Mouse (Mus musculus): ENCODE measurements around the gene Ppp1r13l. TPM values are rescaled to one million over a fixed set of nuclear protein-coding genes. Genes with fewer than 3 reads are reported as not detected.

Ppp1r13l gene
- polyA plus RNA-seq, 1 experiment from 2014 or later: 6.6 TPM

DNA sequence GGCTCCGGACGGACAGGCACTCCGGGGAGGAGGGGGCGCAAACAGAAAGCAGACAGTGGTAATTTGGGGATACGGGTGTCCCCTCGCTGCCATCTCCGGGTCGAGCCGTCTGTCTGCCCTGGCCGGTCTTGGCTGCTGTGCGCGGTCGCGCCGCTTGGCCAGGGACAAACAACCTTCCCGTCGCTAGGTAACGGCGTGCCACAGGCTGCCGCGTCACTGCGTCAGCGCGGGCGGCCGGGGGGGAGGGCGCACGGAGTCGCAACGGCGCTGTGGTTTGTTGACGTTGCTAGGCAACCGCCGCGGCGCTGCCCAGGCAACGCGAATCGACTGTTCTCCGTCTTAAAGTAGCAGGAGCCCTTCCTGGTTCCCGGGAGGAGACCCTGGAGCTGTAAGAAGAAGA lies 39.6 kb upstream of the Ppp1r13l start:
- Histone ChIP-seq H3K27ac (replicated peaks; ENCODE audit: low read depth, low read length) (no peak overlapping the region), H3K9ac (ENCODE audit: low read length) (peak overlapping the region; percentile 57), H3K4me3 (ENCODE audit: low read depth, low read length) (peak overlapping the region; percentile 34), H3K27me3 (ENCODE audit: control insufficient read depth, insufficient read depth, low read length) (peaks cover 9% of the 10 kb centered on the region; the same call in 1 of the 2 replicates), H3K9me3 (ENCODE audit: control insufficient read depth, low read length) (no peaks in the 10 kb centered on the region), H3K36me3 (ENCODE audit: control insufficient read depth, insufficient read depth, low read length) (no peaks in the 10 kb centered on the region), H3K4me1 (ENCODE audit: control insufficient read depth, insufficient read depth, low read length) (0 out of 2 replicates have a peak, but pooled peaks cover 7% of the 10 kb centered on the region), H3K4me2 (ENCODE audit: low read depth, severe bottlenecking) (peak overlapping the region; percentile 83)
- 1% methylated on average over 41 of the region's 41 CpGs for WGBS
- DNase-seq (ENCODE audit: low spot score) (peak; percentile 98), ATAC-seq (ENCODE audit: insufficient number of reproducible peaks, low FRiP score, low TSS enrichment, low read depth) (peak; percentile 85)

DNA sequence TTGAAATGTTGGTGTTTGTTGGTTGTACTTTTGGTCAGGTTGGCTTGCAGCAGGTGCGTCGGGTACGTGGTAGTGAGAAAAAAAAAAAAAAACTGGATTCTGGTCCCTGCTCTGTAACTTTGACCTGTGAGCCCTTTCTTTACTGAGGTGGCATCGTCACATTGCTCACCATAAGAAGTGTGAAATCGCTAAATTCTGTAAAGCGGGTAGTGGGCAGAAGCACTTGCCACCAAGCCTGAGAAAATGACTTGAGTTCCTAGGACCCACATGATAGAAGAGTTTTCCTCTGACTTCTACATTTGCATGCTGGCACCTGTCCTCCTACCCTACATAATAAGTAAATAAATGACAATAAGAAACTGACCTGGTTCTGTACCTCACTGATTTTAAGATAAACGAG lies 38.9 kb upstream of the Ppp1r13l start:
- no peak overlapping the region for H3K9ac ChIP-seq (ENCODE audit: low read length)
- H3K4me1 ChIP-seq (ENCODE audit: control insufficient read depth, insufficient read depth, low read length): 0 out of 2 replicates have a peak, but pooled peaks cover 7% of the 10 kb centered on the region
- H3K4me3 ChIP-seq (ENCODE audit: low read depth, low read length): no peak overlapping the region; the same call in 1 of the 2 replicates
- H3K9me3 ChIP-seq (ENCODE audit: control insufficient read depth, low read length): no peaks in the 10 kb centered on the region
- DNase-seq (ENCODE audit: low spot score): no peak
- no peak overlapping the region for H3K27ac ChIP-seq (replicated peaks; ENCODE audit: low read depth, low read length)
- WGBS: 40% methylated on average over 7 of the region's 7 CpGs
- peaks cover 9% of the 10 kb centered on the region; the same call in 1 of the 2 replicates for H3K27me3 ChIP-seq (ENCODE audit: control insufficient read depth, insufficient read depth, low read length)
- H3K4me2 ChIP-seq (ENCODE audit: low read depth, severe bottlenecking): peak overlapping the region; percentile 83; the same call in 1 of the 2 replicates
- ATAC-seq (ENCODE audit: insufficient number of reproducible peaks, low FRiP score, low TSS enrichment, low read depth): no peak
- H3K36me3 ChIP-seq (ENCODE audit: control insufficient read depth, insufficient read depth, low read length): no peaks in the 10 kb centered on the region

DNA sequence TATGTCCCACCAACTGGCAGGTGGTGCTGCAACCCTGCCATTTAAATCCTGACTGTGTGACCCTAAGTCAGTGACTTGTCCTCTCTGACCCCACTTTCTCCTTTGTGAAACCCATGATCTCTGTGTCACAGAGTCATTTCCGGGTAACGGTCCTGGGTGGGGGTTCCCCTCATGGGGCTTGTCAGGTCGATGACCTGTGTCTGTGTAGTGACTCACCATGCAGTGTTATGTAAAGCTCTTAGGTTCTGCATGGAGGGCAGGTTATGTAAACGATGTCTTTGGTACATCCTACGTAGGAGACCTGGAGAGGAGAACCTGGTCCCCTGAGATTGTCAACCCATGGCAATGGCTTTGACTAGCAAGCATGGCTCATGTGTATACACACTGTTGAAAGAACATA lies 38.1 kb upstream of the Ppp1r13l start:
- H3K4me1 ChIP-seq (ENCODE audit: control insufficient read depth, insufficient read depth, low read length): peaks cover 11% of the 10 kb centered on the region
- no peak overlapping the region for H3K27ac ChIP-seq (replicated peaks; ENCODE audit: low read depth, low read length)
- DNase-seq (ENCODE audit: low spot score): no peak
- no peak for ATAC-seq (ENCODE audit: insufficient number of reproducible peaks, low FRiP score, low TSS enrichment, low read depth)
- no peak overlapping the region for H3K4me2 ChIP-seq (ENCODE audit: low read depth, severe bottlenecking)
- no peak overlapping the region for H3K9ac ChIP-seq (ENCODE audit: low read length)
- 68% methylated on average over 5 of the region's 5 CpGs for WGBS
- H3K36me3 ChIP-seq (ENCODE audit: control insufficient read depth, insufficient read depth, low read length): no peaks in the 10 kb centered on the region
- H3K27me3 ChIP-seq (ENCODE audit: control insufficient read depth, insufficient read depth, low read length): peaks cover 9% of the 10 kb centered on the region; the same call in 1 of the 2 replicates
- H3K4me3 ChIP-seq (ENCODE audit: low read depth, low read length): no peak overlapping the region
- H3K9me3 ChIP-seq (ENCODE audit: control insufficient read depth, low read length): no peaks in the 10 kb centered on the region

DNA sequence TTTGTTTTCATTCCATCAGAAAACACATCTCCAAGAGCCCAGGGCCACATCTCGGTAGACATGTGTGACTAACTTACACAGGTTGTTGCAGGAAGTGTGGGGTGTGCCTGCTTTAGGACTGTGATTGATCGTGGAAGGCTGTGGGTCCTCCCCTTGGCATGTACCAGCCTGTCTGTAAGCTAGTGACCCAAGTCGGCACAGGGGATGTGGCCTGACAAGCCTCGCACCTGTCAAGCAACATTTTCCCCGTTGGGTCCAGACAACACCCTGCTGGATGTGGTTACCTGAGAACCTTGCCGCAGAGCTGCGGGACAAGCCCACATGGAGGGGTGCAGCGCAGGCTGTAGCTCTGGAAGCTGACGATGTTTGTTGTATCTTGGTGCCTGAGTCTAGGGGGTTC lies 37.1 kb upstream of the Ppp1r13l start:
- H3K4me2 ChIP-seq (ENCODE audit: low read depth, severe bottlenecking): no peak overlapping the region
- no peak overlapping the region for H3K4me3 ChIP-seq (ENCODE audit: low read depth, low read length)
- no peaks in the 10 kb centered on the region for H3K36me3 ChIP-seq (ENCODE audit: control insufficient read depth, insufficient read depth, low read length)
- H3K27me3 ChIP-seq (ENCODE audit: control insufficient read depth, insufficient read depth, low read length): peaks cover 9% of the 10 kb centered on the region; the same call in 1 of the 2 replicates
- DNase-seq (ENCODE audit: low spot score): no peak
- H3K27ac ChIP-seq (replicated peaks; ENCODE audit: low read depth, low read length): no peak overlapping the region
- 49% methylated on average over 9 of the region's 9 CpGs for WGBS
- no peaks in the 10 kb centered on the region for H3K9me3 ChIP-seq (ENCODE audit: control insufficient read depth, low read length)
- peaks cover 20% of the 10 kb centered on the region for H3K4me1 ChIP-seq (ENCODE audit: control insufficient read depth, insufficient read depth, low read length)
- H3K9ac ChIP-seq (ENCODE audit: low read length): no peak overlapping the region
- ATAC-seq (ENCODE audit: insufficient number of reproducible peaks, low FRiP score, low TSS enrichment, low read depth): no peak

DNA sequence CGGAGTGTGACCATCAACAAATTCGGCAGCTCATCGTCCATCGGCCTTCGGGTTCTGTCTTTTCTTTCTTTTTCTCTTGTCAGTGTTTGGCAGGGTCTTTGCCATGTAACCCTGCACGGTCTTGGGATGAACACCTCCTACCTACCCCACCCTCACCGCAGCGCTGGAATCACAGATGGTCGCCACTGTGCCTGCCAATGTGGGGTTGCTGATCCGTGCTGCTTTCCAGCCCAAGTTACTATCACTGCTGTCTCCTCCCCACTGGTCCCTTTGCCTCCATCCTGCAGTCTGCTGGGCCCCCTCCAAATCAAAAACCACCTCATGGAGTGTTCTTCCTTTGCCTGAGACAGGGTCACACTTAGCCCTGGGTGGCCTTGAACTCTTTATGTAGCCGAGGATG lies 35.3 kb upstream of the Ppp1r13l start:
- no peak for ATAC-seq (ENCODE audit: insufficient number of reproducible peaks, low FRiP score, low TSS enrichment, low read depth)
- Histone ChIP-seq H3K4me2 (ENCODE audit: low read depth, severe bottlenecking) (no peak overlapping the region), H3K27me3 (ENCODE audit: control insufficient read depth, insufficient read depth, low read length) (peaks cover 8% of the 10 kb centered on the region; the same call in 1 of the 2 replicates), H3K36me3 (ENCODE audit: control insufficient read depth, insufficient read depth, low read length) (no peaks in the 10 kb centered on the region), H3K27ac (replicated peaks; ENCODE audit: low read depth, low read length) (no peak overlapping the region), H3K9me3 (ENCODE audit: control insufficient read depth, low read length) (no peaks in the 10 kb centered on the region), H3K9ac (ENCODE audit: low read length) (no peak overlapping the region), H3K4me3 (ENCODE audit: low read depth, low read length) (no peak overlapping the region), H3K4me1 (ENCODE audit: control insufficient read depth, insufficient read depth, low read length) (peaks cover 23% of the 10 kb centered on the region)
- WGBS: 88% methylated on average over 11 of the region's 11 CpGs
- no peak for DNase-seq (ENCODE audit: low spot score)

DNA sequence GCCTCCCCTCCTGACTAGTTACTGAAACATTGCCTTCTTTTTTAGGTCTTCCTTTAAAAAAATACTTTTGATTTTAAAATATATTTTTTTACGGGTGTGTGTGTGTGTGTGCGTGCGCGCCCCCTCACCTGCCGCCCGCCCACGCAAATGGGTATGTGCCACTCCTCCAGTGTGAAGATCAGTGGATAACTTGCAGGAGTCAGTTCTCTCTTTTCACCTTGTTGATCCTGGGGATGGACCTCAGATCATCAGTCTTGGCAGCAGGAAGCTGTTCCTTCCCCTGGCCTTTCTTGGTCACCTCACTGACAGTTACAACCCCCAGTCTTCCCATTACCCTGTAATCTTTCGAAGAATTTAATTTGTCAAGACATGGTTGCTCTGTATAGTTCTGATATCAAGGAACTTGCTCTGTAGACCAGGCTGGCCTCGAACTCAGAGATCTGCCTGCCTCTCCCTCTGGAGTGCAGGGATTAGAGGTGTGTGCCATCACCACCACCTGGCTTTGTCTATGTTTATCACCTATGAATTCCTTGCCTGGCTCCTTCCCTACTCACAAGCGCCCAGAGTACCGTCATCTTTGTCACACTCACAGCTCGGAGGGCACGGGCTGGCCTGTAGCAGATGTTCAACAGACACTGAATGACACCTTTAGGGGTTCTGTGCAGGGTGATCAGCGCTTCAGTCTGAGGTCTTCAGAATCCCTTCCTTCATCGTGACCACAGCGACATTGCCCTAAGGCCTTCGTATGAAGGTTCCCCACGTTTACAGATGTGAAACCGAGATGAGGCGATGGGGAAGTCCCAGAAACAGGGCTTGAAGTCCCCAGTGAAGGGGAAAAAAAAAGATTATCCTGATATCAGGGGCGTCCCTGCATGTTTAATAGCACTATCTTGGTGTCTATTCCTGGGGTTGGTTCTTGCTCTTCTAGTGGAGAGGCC lies 34.0 kb upstream of the Ppp1r13l start:
- H3K27me3 ChIP-seq (ENCODE audit: control insufficient read depth, insufficient read depth, low read length): peaks cover 7% of the 10 kb centered on the region; the same call in 1 of the 2 replicates
- ATAC-seq (ENCODE audit: insufficient number of reproducible peaks, low FRiP score, low TSS enrichment, low read depth) (no peak), DNase-seq (ENCODE audit: low spot score) (no peak)
- 0 out of 2 replicates have a peak overlapping the region, but pooled peaks have one; percentile 65 for H3K4me2 ChIP-seq (ENCODE audit: low read depth, severe bottlenecking)
- no peak overlapping the region for H3K4me3 ChIP-seq (ENCODE audit: low read depth, low read length)
- 70% methylated on average over 21 of the region's 21 CpGs for WGBS
- H3K9ac ChIP-seq (ENCODE audit: low read length): no peak overlapping the region
- no peaks in the 10 kb centered on the region for H3K9me3 ChIP-seq (ENCODE audit: control insufficient read depth, low read length)
- peaks cover 16% of the 10 kb centered on the region for H3K4me1 ChIP-seq (ENCODE audit: control insufficient read depth, insufficient read depth, low read length)
- no peak overlapping the region for H3K27ac ChIP-seq (replicated peaks; ENCODE audit: low read depth, low read length)
- H3K36me3 ChIP-seq (ENCODE audit: control insufficient read depth, insufficient read depth, low read length): no peaks in the 10 kb centered on the region

DNA sequence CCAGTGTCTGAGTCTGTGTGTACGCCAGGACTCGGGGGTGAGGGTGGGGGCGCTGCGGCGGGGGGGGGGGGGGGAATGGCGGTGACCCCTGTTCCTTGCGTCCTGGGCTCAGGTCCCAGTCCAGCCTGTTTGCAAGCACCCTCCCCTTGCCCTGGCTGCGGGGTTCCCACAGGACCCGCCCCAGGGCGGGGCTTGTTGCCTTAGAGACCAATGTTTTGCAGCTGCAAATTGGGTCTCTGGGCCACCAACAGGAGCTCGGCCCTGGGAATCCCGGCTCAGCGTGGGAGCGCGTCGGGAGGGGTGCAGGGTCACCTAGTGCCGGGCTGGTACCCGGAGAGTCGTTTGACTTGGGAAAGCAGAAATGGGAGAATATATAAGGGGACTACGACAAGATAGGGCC lies 33.2 kb upstream of the Ppp1r13l start:
- H3K4me3 ChIP-seq (ENCODE audit: low read depth, low read length): peak overlapping the region; percentile 26; the same call in 1 of the 2 replicates
- DNase-seq (ENCODE audit: low spot score) (peak; percentile 89), ATAC-seq (ENCODE audit: insufficient number of reproducible peaks, low FRiP score, low TSS enrichment, low read depth) (peak; percentile 65)
- peaks cover 16% of the 10 kb centered on the region for H3K4me1 ChIP-seq (ENCODE audit: control insufficient read depth, insufficient read depth, low read length)
- H3K36me3 ChIP-seq (ENCODE audit: control insufficient read depth, insufficient read depth, low read length): no peaks in the 10 kb centered on the region
- H3K27me3 ChIP-seq (ENCODE audit: control insufficient read depth, insufficient read depth, low read length): peaks cover 6% of the 10 kb centered on the region; the same call in 1 of the 2 replicates
- H3K9me3 ChIP-seq (ENCODE audit: control insufficient read depth, low read length): no peaks in the 10 kb centered on the region
- 1% methylated on average over 18 of the region's 20 CpGs for WGBS
- H3K4me2 ChIP-seq (ENCODE audit: low read depth, severe bottlenecking): peak overlapping the region; percentile 65
- peak overlapping the region; percentile 61; the same call in 1 of the 2 replicates for H3K27ac ChIP-seq (replicated peaks; ENCODE audit: low read depth, low read length)
- H3K9ac ChIP-seq (ENCODE audit: low read length): 0 out of 2 replicates have a peak overlapping the region, but pooled peaks have one; percentile 12

DNA sequence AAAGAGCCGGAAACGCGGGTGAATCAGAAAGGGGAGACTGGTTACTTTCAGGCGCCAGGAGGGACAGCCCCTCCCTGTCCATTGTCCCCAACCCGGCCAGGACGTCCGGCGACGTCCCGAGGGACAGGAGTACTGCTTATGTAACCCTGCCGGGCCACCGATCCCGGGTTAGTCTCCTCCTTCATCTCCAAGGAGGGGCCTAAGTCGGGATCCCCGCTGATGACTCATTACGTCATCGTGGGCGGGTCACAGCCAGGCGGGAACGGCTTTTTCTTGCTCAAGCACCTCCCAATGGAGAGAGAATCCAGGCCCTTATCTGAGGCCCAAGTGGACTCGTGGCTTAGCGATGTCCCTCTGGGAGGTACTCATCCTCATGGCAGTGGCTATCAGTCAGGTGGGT lies 32.4 kb upstream of the Ppp1r13l start:
- H3K9ac ChIP-seq (ENCODE audit: low read length): 0 out of 2 replicates have a peak overlapping the region, but pooled peaks have one; percentile 8
- WGBS: under 1% methylated on average over 22 of the region's 22 CpGs
- H3K4me3 ChIP-seq (ENCODE audit: low read depth, low read length): peak overlapping the region; percentile 26
- no peaks in the 10 kb centered on the region for H3K9me3 ChIP-seq (ENCODE audit: control insufficient read depth, low read length)
- no peaks in the 10 kb centered on the region for H3K36me3 ChIP-seq (ENCODE audit: control insufficient read depth, insufficient read depth, low read length)
- DNase-seq (ENCODE audit: low spot score): peak; percentile 87
- 0 out of 2 replicates have a peak, but pooled peaks have one; percentile 42 for ATAC-seq (ENCODE audit: insufficient number of reproducible peaks, low FRiP score, low TSS enrichment, low read depth)
- peak overlapping the region; percentile 61; the same call in 1 of the 2 replicates for H3K27ac ChIP-seq (replicated peaks; ENCODE audit: low read depth, low read length)
- peaks cover 5% of the 10 kb centered on the region; the same call in 1 of the 2 replicates for H3K27me3 ChIP-seq (ENCODE audit: control insufficient read depth, insufficient read depth, low read length)
- peak overlapping the region; percentile 65 for H3K4me2 ChIP-seq (ENCODE audit: low read depth, severe bottlenecking)
- H3K4me1 ChIP-seq (ENCODE audit: control insufficient read depth, insufficient read depth, low read length): peaks cover 16% of the 10 kb centered on the region
